Mouse (Mus musculus): ENCODE measurements around the gene Fip1l1. TPM values are rescaled to one million over a fixed set of nuclear protein-coding genes. Genes with fewer than 3 reads are reported as not detected.

The Fip1l1 gene
- 66.1 and 66.4 TPM in 2 replicates for polyA plus RNA-seq (2014; fragmentation: Nextera tagmentation; extraction: Ambion mirVana)

GRCm38 (mm10) chr5:74535240-74536021, at the start of gene Fip1l1:
Gene Fip1l1 (plus strand): TSS chr5:74535449.
- Histone ChIP-seq H3K27me3 (replicated peaks; ENCODE audit: control insufficient read depth, insufficient read depth, low read length) (no peaks in the 10 kb centered on the region), H3K27ac (replicated peaks; ENCODE audit: low read depth, low read length) (peak within 1 kb of the TSS; percentile 92), H3K4me3 (ENCODE audit: low read depth, low read length) (peak within 1 kb of the TSS; percentile 74), H3K4me1 (ENCODE audit: control insufficient read depth, insufficient read depth, low read length) (peaks cover 17% of the 10 kb centered on the region), H3K36me3 (ENCODE audit: control insufficient read depth, insufficient read depth, low read length) (peaks cover 3% of the 10 kb centered on the region), H3K9ac (ENCODE audit: low read depth, low read length) (peak within 1 kb of the TSS; percentile 87), H3K4me2 (ENCODE audit: low read depth, low read length) (peak within 1 kb of the TSS; percentile 64), H3K9me3 (ENCODE audit: control insufficient read depth, low read length) (no peaks in the 10 kb centered on the region)
- DNase-seq (ENCODE audit: low spot score) (peak; percentile 97), ATAC-seq (ENCODE audit: low read depth) (peak; percentile 92)
- under 1% methylated on average over 36 of the region's 73 CpGs for WGBS

GRCm38 (mm10) chr5:74492705-74493104, 42.5 kb upstream of the Fip1l1 start:
- 74% methylated on average over 3 of the region's 3 CpGs for WGBS

GRCm38 (mm10) chr5:74511686-74512085, 23.6 kb upstream of the Fip1l1 start:
- H3K27me3 ChIP-seq (replicated peaks; ENCODE audit: control insufficient read depth, insufficient read depth, low read length) = no peaks in the 10 kb centered on the region
- no peaks in the 10 kb centered on the region for H3K4me1 ChIP-seq (ENCODE audit: control insufficient read depth, insufficient read depth, low read length)
- peak; percentile 75 for DNase-seq (ENCODE audit: low spot score)
- no peak for ATAC-seq (ENCODE audit: low read depth)
- H3K9me3 ChIP-seq (ENCODE audit: control insufficient read depth, low read length) = no peaks in the 10 kb centered on the region
- H3K27ac ChIP-seq (replicated peaks; ENCODE audit: low read depth, low read length) = no peak overlapping the region
- no peaks in the 10 kb centered on the region for H3K36me3 ChIP-seq (ENCODE audit: control insufficient read depth, insufficient read depth, low read length)
- H3K9ac ChIP-seq (ENCODE audit: low read depth, low read length) = no peak overlapping the region
- no peak overlapping the region for H3K4me2 ChIP-seq (ENCODE audit: low read depth, low read length)
- no peak overlapping the region for H3K4me3 ChIP-seq (ENCODE audit: low read depth, low read length)

More at GRCm38 (mm10) chr5:74492705-74493104, 42.5 kb upstream of the Fip1l1 start:
- ATAC-seq (ENCODE audit: low read depth) (no peak), DNase-seq (ENCODE audit: low spot score) (no peak)
- no peak overlapping the region for H3K9ac ChIP-seq (ENCODE audit: low read depth, low read length)
- no peaks in the 10 kb centered on the region for H3K27me3 ChIP-seq (replicated peaks; ENCODE audit: control insufficient read depth, insufficient read depth, low read length)
- H3K36me3 ChIP-seq (ENCODE audit: control insufficient read depth, insufficient read depth, low read length) = no peaks in the 10 kb centered on the region
- H3K9me3 ChIP-seq (ENCODE audit: control insufficient read depth, low read length) = no peaks in the 10 kb centered on the region
- no peak overlapping the region for H3K4me3 ChIP-seq (ENCODE audit: low read depth, low read length)
- H3K27ac ChIP-seq (replicated peaks; ENCODE audit: low read depth, low read length) = no peak overlapping the region
- H3K4me2 ChIP-seq (ENCODE audit: low read depth, low read length) = no peak overlapping the region
- no peaks in the 10 kb centered on the region for H3K4me1 ChIP-seq (ENCODE audit: control insufficient read depth, insufficient read depth, low read length)

GRCm38 (mm10) chr5:74527025-74527424, 8.2 kb upstream of the Fip1l1 start:
- no peak overlapping the region for H3K27ac ChIP-seq (replicated peaks; ENCODE audit: low read depth, low read length)
- H3K4me1 ChIP-seq (ENCODE audit: control insufficient read depth, insufficient read depth, low read length) = peaks cover 12% of the 10 kb centered on the region; the same call in 1 of the 2 replicates
- no peaks in the 10 kb centered on the region for H3K36me3 ChIP-seq (ENCODE audit: control insufficient read depth, insufficient read depth, low read length)
- DNase-seq (ENCODE audit: low spot score) (no peak), ATAC-seq (ENCODE audit: low read depth) (no peak)
- no peak overlapping the region for H3K4me2 ChIP-seq (ENCODE audit: low read depth, low read length)
- WGBS = 76% methylated on average over 5 of the region's 5 CpGs
- H3K9me3 ChIP-seq (ENCODE audit: control insufficient read depth, low read length) = no peaks in the 10 kb centered on the region
- H3K4me3 ChIP-seq (ENCODE audit: low read depth, low read length) = no peak overlapping the region
- H3K9ac ChIP-seq (ENCODE audit: low read depth, low read length) = no peak overlapping the region
- no peaks in the 10 kb centered on the region for H3K27me3 ChIP-seq (replicated peaks; ENCODE audit: control insufficient read depth, insufficient read depth, low read length)

- peak overlapping the region; percentile 70 for H3K9ac ChIP-seq (ENCODE audit: low read depth, low read length)
- DNase-seq (ENCODE audit: low spot score) = no peak
- peak overlapping the region; percentile 99 for H3K4me2 ChIP-seq (ENCODE audit: low read depth, low read length)
- no peaks in the 10 kb centered on the region for H3K9me3 ChIP-seq (ENCODE audit: control insufficient read depth, low read length)
- peak overlapping the region; percentile 93 for H3K4me3 ChIP-seq (ENCODE audit: low read depth, low read length)
- no peaks in the 10 kb centered on the region for H3K36me3 ChIP-seq (ENCODE audit: control insufficient read depth, insufficient read depth, low read length)
- no peak overlapping the region for H3K27ac ChIP-seq (replicated peaks; ENCODE audit: low read depth, low read length)
- H3K27me3 ChIP-seq (replicated peaks; ENCODE audit: control insufficient read depth, insufficient read depth, low read length) = no peaks in the 10 kb centered on the region
- peaks cover 14% of the 10 kb centered on the region; the same call in 1 of the 2 replicates for H3K4me1 ChIP-seq (ENCODE audit: control insufficient read depth, insufficient read depth, low read length)
- ATAC-seq (ENCODE audit: low read depth) = no peak
- 15% methylated on average over 16 of the region's 16 CpGs for WGBS
These were observed 4.5 kb upstream of the Fip1l1 start for GRCm38 (mm10) chr5:74530785-74531184.

- Histone ChIP-seq H3K4me2 (ENCODE audit: low read depth, low read length) (peak within 1 kb of the TSS; percentile 99), H3K9me3 (ENCODE audit: control insufficient read depth, low read length) (no peaks in the 10 kb centered on the region), H3K4me1 (ENCODE audit: control insufficient read depth, insufficient read depth, low read length) (peaks cover 17% of the 10 kb centered on the region), H3K27ac (replicated peaks; ENCODE audit: low read depth, low read length) (peak within 1 kb of the TSS; percentile 63), H3K36me3 (ENCODE audit: control insufficient read depth, insufficient read depth, low read length) (no peaks in the 10 kb centered on the region), H3K9ac (ENCODE audit: low read depth, low read length) (peak within 1 kb of the TSS; percentile 70), H3K4me3 (ENCODE audit: low read depth, low read length) (peak within 1 kb of the TSS; percentile 93), H3K27me3 (replicated peaks; ENCODE audit: control insufficient read depth, insufficient read depth, low read length) (no peaks in the 10 kb centered on the region)
- DNase-seq (ENCODE audit: low spot score) (peak; percentile 97), ATAC-seq (ENCODE audit: low read depth) (peak; percentile 91)
- WGBS = 7% methylated on average over 35 of the region's 35 CpGs
These were observed 3.5 kb upstream of the Fip1l1 start, which contains the start of gene Scfd2 for GRCm38 (mm10) chr5:74531630-74532280. Gene Scfd2 (minus strand): TSS chr5:74531759.

- no peak for ATAC-seq (ENCODE audit: low read depth)
- Histone ChIP-seq H3K27me3 (replicated peaks; ENCODE audit: control insufficient read depth, insufficient read depth, low read length) (no peaks in the 10 kb centered on the region), H3K4me3 (ENCODE audit: low read depth, low read length) (peak overlapping the region; percentile 74), H3K27ac (replicated peaks; ENCODE audit: low read depth, low read length) (no peak overlapping the region), H3K36me3 (ENCODE audit: control insufficient read depth, insufficient read depth, low read length) (peaks cover 6% of the 10 kb centered on the region), H3K4me2 (ENCODE audit: low read depth, low read length) (peak overlapping the region; percentile 64), H3K4me1 (ENCODE audit: control insufficient read depth, insufficient read depth, low read length) (peaks cover 11% of the 10 kb centered on the region), H3K9ac (ENCODE audit: low read depth, low read length) (peak overlapping the region; percentile 87), H3K9me3 (ENCODE audit: control insufficient read depth, low read length) (no peaks in the 10 kb centered on the region)
- no peak for DNase-seq (ENCODE audit: low spot score)
- WGBS = 45% methylated on average over 12 of the region's 12 CpGs
These were observed 1.1 kb downstream of the Fip1l1 start for GRCm38 (mm10) chr5:74536180-74536947.

- 92% methylated on average over 4 of the region's 4 CpGs for WGBS
- H3K4me1 ChIP-seq (ENCODE audit: control insufficient read depth, insufficient read depth, low read length) = no peaks in the 10 kb centered on the region
- no peak overlapping the region for H3K4me3 ChIP-seq (ENCODE audit: low read depth, low read length)
- H3K27ac ChIP-seq (replicated peaks; ENCODE audit: low read depth, low read length) = no peak overlapping the region
- no peaks in the 10 kb centered on the region for H3K27me3 ChIP-seq (replicated peaks; ENCODE audit: control insufficient read depth, insufficient read depth, low read length)
- ATAC-seq (ENCODE audit: low read depth) (no peak), DNase-seq (ENCODE audit: low spot score) (no peak)
- no peak overlapping the region for H3K4me2 ChIP-seq (ENCODE audit: low read depth, low read length)
- H3K9ac ChIP-seq (ENCODE audit: low read depth, low read length) = no peak overlapping the region
- H3K36me3 ChIP-seq (ENCODE audit: control insufficient read depth, insufficient read depth, low read length) = peaks cover 81% of the 10 kb centered on the region
- no peaks in the 10 kb centered on the region for H3K9me3 ChIP-seq (ENCODE audit: control insufficient read depth, low read length)
These were observed 10.4 kb downstream of the Fip1l1 start for GRCm38 (mm10) chr5:74545606-74546005.
